Mouse (Mus musculus) liver, embryonic 15.5 days (tissue): ENCODE results near the gene Zfp787. TPM values are rescaled to one million over a fixed set of nuclear protein-coding genes. Genes with fewer than 3 reads are reported as not detected.
A peak's percentile ranks its signal among the peaks of the same experiment; 100 is the strongest.

Experiments
- ATAC-seq: fragments of 200-750 bp; cut with Nextera tagmentation; 2 replicates; pipeline ENCODE4 v1.8.0; 2017; ENCODE audit warnings: moderate number of reproducible peaks, mild to moderate bottlenecking, moderate library complexity; ENCODE audit not compliant: insufficient read depth
- H3K27ac ChIP-seq: fragments of 300-500 bp; sonication (generic); replicated peaks from 2 replicates; pipeline ENCODE4 v1.5.1; 2015; ENCODE audit warnings: mild to moderate bottlenecking, inconsistent platforms
- H3K27me3 ChIP-seq: fragments of 300-500 bp; sonication (generic); 2 replicates; pipeline ENCODE4 v1.6.1; 2015; ENCODE audit warnings: mild to moderate bottlenecking, inconsistent platforms
- H3K36me3 ChIP-seq: fragments of 300-500 bp; sonication (generic); replicated peaks from 2 replicates; pipeline ENCODE4 v1.6.1; 2015; ENCODE audit warnings: moderate library complexity, mild to moderate bottlenecking, inconsistent platforms
- H3K4me1 ChIP-seq: fragments of 300-500 bp; sonication (generic); replicated peaks from 2 replicates; pipeline ENCODE4 v1.6.1; 2015; ENCODE audit warnings: inconsistent platforms
- H3K4me2 ChIP-seq: fragments of 300-500 bp; sonication (generic); 2 replicates; pipeline ENCODE4 v1.6.1; 2015; ENCODE audit warnings: moderate library complexity, mild to moderate bottlenecking, inconsistent platforms
- H3K4me3 ChIP-seq: fragments of 300-500 bp; sonication (generic); replicated peaks from 2 replicates; pipeline ENCODE4 v1.5.1; 2015; ENCODE audit warnings: mild to moderate bottlenecking, inconsistent platforms
- H3K9ac ChIP-seq: fragments of 300-500 bp; sonication (generic); 2 replicates; pipeline ENCODE4 v1.6.1; 2015; ENCODE audit warnings: moderate library complexity, mild to moderate bottlenecking, inconsistent platforms
- H3K9me3 ChIP-seq: fragments of 300-500 bp; sonication (generic); replicated peaks from 2 replicates; pipeline ENCODE4 v1.6.1; 2016; ENCODE audit warnings: inconsistent platforms
- WGBS: fragments of 180-500 bp; shearing (Covaris S2); methylation state at CpG from one replicate; pipeline ENCODE4 v1.1.7; 2015; ENCODE audit warnings: mixed read lengths; ENCODE audit not compliant: insufficient replicate concordance; 5-methylcytosine and 5-hydroxymethylcytosine counted together
- polyA plus RNA-seq: library from polyadenylated mRNA; unstranded; fragments of >200 nt; fragmentation: Nextera tagmentation; extraction: Ambion mirVana; gene quantifications from 2 replicates; pipeline ENCODE4 v1.2.1, GENCODE M21; 2015

Gene Zfp787
- polyA plus RNA-seq, result 9.8 and 10.1 TPM in 2 replicates

GRCm38 (mm10) chr7:6155901-6156411, at the start of gene Zfp787:
Gene Zfp787, minus strand, starts transcription at chr7:6155997.
- peaks cover 61% of the 10 kb centered on the region for H3K4me1 ChIP-seq
- peak; percentile 87 for ATAC-seq
- H3K27ac ChIP-seq, result peak within 1 kb of the TSS; percentile 91
- under 1% methylated on average over 53 of the region's 54 CpGs for WGBS
- no peaks in the 10 kb centered on the region for H3K9me3 ChIP-seq
- H3K9ac ChIP-seq, result peak within 1 kb of the TSS; percentile 84
- H3K36me3 ChIP-seq, result no peaks in the 10 kb centered on the region
- no peaks in the 10 kb centered on the region for H3K27me3 ChIP-seq
- peak within 1 kb of the TSS; percentile 83 for H3K4me2 ChIP-seq
- peak within 1 kb of the TSS; percentile 86 for H3K4me3 ChIP-seq

- ATAC-seq, result no peak
- H3K4me1 ChIP-seq, result no peaks in the 10 kb centered on the region
- H3K27me3 ChIP-seq, result no peaks in the 10 kb centered on the region
- H3K4me3 ChIP-seq, result no peak overlapping the region
- H3K36me3 ChIP-seq, result no peaks in the 10 kb centered on the region
- H3K27ac ChIP-seq, result no peak overlapping the region
- no peak overlapping the region for H3K9ac ChIP-seq
- no peaks in the 10 kb centered on the region for H3K9me3 ChIP-seq
- H3K4me2 ChIP-seq, result no peak overlapping the region
- WGBS, result 49% methylated on average over 3 of the region's 3 CpGs
Observed at GRCm38 (mm10) chr7:6204200-6204599, 48.4 kb upstream of the Zfp787 start.

GRCm38 (mm10) chr7:6196790-6197189, 41.0 kb upstream of the Zfp787 start, which contains the start of gene Galp:
Gene Galp, plus strand, starts transcription at chr7:6197090.
- no peak for ATAC-seq

GRCm38 (mm10) chr7:6195777-6196176, 40.0 kb upstream of the Zfp787 start:
- no peak overlapping the region for H3K4me2 ChIP-seq
- no peaks in the 10 kb centered on the region for H3K27me3 ChIP-seq
- no peak overlapping the region for H3K9ac ChIP-seq
- no peaks in the 10 kb centered on the region for H3K9me3 ChIP-seq
- 39% methylated on average over 2 of the region's 2 CpGs for WGBS
- no peaks in the 10 kb centered on the region for H3K4me1 ChIP-seq
- no peaks in the 10 kb centered on the region for H3K36me3 ChIP-seq
- H3K27ac ChIP-seq, result no peak overlapping the region
- ATAC-seq, result no peak
- H3K4me3 ChIP-seq, result no peak overlapping the region

More at GRCm38 (mm10) chr7:6196790-6197189, 41.0 kb upstream of the Zfp787 start, which contains the start of gene Galp:
- H3K27me3 ChIP-seq, result no peaks in the 10 kb centered on the region
- H3K4me2 ChIP-seq, result no peak within 1 kb of the TSS
- H3K9ac ChIP-seq, result no peak within 1 kb of the TSS
- WGBS, result 38% methylated on average over 3 of the region's 3 CpGs
- no peaks in the 10 kb centered on the region for H3K4me1 ChIP-seq
- H3K27ac ChIP-seq, result no peak within 1 kb of the TSS
- no peaks in the 10 kb centered on the region for H3K36me3 ChIP-seq
- H3K4me3 ChIP-seq, result no peak within 1 kb of the TSS
- no peaks in the 10 kb centered on the region for H3K9me3 ChIP-seq

DNA sequence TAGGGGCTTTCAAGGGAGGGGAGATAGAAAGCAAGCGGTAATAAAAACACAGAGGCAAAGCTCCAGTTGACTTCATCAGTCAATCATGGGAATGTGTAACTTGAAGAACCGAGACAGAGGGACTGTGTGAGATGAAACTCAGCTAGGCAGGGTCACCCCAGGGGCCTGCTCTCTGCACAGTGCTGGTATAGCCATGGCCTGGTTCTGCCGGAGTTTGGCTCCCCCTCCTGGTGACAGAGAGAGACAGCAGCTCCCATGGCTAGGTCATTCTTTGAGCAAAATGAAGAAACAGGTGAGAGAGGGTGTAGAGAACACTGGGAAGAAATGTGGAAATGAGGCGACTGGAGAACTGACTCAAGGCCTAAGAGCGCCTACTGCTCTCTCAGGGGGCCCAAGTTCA, 38.3 kb upstream of the Zfp787 start:
- H3K27ac ChIP-seq, result no peak overlapping the region
- H3K9me3 ChIP-seq, result no peaks in the 10 kb centered on the region
- no peak overlapping the region for H3K4me3 ChIP-seq
- WGBS, result 17% methylated on average over 5 of the region's 5 CpGs
- ATAC-seq, result peak; percentile 52; the same call in 1 of the 2 replicates
- H3K9ac ChIP-seq, result no peak overlapping the region
- H3K4me1 ChIP-seq, result no peaks in the 10 kb centered on the region
- 0 out of 2 replicates have a peak, but pooled peaks cover 8% of the 10 kb centered on the region for H3K36me3 ChIP-seq
- H3K27me3 ChIP-seq, result no peaks in the 10 kb centered on the region
- no peak overlapping the region for H3K4me2 ChIP-seq

- H3K36me3 ChIP-seq, result peaks cover 11% of the 10 kb centered on the region; the same call in 1 of the 2 replicates
- WGBS, result 14% methylated on average over 3 of the region's 3 CpGs
- H3K4me2 ChIP-seq, result no peak overlapping the region
- H3K9me3 ChIP-seq, result no peaks in the 10 kb centered on the region
- no peak for ATAC-seq
- no peak overlapping the region for H3K9ac ChIP-seq
- no peak overlapping the region for H3K27ac ChIP-seq
- no peak overlapping the region for H3K4me3 ChIP-seq
- H3K27me3 ChIP-seq, result no peaks in the 10 kb centered on the region
- H3K4me1 ChIP-seq, result no peaks in the 10 kb centered on the region
Observed at GRCm38 (mm10) chr7:6191376-6191775, 35.6 kb upstream of the Zfp787 start.

- H3K9me3 ChIP-seq, result no peaks in the 10 kb centered on the region
- 0 out of 2 replicates have a peak, but pooled peaks have one; percentile 15 for ATAC-seq
- H3K4me1 ChIP-seq, result no peaks in the 10 kb centered on the region
- no peak overlapping the region for H3K27ac ChIP-seq
- H3K27me3 ChIP-seq, result no peaks in the 10 kb centered on the region
- no peak overlapping the region for H3K4me2 ChIP-seq
- peaks cover 18% of the 10 kb centered on the region; the same call in 1 of the 2 replicates for H3K36me3 ChIP-seq
- no peak overlapping the region for H3K4me3 ChIP-seq
- no peak overlapping the region for H3K9ac ChIP-seq
- 53% methylated on average over 45 of the region's 45 CpGs for WGBS
Observed at GRCm38 (mm10) chr7:6189542-6189941, 33.7 kb upstream of the Zfp787 start.

DNA sequence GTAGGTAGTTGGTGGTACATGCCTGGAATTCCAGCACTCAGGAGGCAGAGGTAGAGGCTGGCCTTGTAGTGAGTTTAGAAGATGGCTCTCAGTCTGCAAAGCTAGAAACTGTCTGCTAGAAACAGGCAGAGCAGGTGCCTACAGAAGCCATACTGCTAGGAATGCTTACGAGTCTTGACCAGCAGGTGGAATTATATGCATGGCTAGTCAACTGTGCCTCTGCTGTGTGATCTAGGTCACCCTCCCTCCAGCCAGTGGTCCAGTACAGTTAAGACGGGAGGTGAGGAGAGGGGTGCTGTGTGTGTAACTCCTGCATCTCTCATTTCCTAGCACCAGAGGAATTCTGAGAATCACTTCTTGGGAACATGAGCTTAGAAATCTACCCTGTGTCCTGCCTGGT, 31.0 kb upstream of the Zfp787 start:
- H3K27ac ChIP-seq, result no peak overlapping the region
- H3K4me1 ChIP-seq, result peaks cover 4% of the 10 kb centered on the region; the same call in 1 of the 2 replicates
- no peak overlapping the region for H3K4me2 ChIP-seq
- H3K36me3 ChIP-seq, result peaks cover 26% of the 10 kb centered on the region
- H3K9me3 ChIP-seq, result no peaks in the 10 kb centered on the region
- ATAC-seq, result no peak
- H3K27me3 ChIP-seq, result no peaks in the 10 kb centered on the region
- no peak overlapping the region for H3K4me3 ChIP-seq
- 68% methylated on average over 2 of the region's 2 CpGs for WGBS
- no peak overlapping the region for H3K9ac ChIP-seq

DNA sequence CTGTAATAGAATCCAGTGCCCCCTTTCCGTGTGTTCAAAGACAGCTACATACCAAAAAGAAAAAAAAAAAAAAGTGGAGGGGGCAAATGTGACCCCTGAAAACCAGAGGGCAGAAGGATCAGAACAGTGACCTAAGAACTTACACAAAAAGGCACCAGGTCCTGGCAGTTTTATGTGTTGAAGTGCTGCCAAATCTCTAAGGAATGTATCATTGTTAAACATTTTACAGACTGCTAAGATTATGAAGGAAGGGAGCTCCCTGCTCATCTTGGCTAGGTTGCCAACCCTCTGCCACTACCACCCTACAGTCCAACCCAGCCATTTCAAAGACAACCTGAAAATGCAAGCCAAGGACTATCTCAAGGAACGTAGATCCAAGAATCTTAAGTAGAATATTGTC, 30.4 kb upstream of the Zfp787 start:
- Histone ChIP-seq H3K4me1 (peaks cover 4% of the 10 kb centered on the region; the same call in 1 of the 2 replicates), H3K4me2 (no peak overlapping the region), H3K9me3 (no peaks in the 10 kb centered on the region), H3K4me3 (no peak overlapping the region), H3K27ac (no peak overlapping the region), H3K36me3 (peaks cover 26% of the 10 kb centered on the region), H3K9ac (no peak overlapping the region), H3K27me3 (no peaks in the 10 kb centered on the region)
- 55% methylated on average over 2 of the region's 2 CpGs for WGBS
- ATAC-seq, result no peak

DNA sequence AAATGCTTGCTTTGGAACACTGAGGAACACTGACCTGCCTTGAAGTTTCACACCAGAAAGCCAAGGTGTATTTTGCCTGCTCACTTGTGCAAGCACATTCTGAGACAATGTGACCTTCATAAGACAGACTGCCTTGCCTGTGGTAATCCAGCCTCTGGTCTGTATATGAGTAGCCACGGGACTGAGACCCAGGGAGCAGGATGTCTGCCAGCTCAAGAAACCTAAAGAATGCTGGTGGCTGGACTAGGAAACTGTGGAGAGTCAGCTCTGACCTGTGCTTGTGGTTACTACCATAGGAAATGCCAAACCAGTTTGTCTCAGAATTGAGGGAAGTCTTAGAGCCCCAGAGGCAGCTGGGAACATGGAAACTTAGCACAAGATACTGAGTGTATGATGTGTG, 29.6 kb upstream of the Zfp787 start:
- H3K27ac ChIP-seq, result no peak overlapping the region
- no peak overlapping the region for H3K4me2 ChIP-seq
- H3K4me1 ChIP-seq, result peaks cover 4% of the 10 kb centered on the region; the same call in 1 of the 2 replicates
- no peak for ATAC-seq
- H3K4me3 ChIP-seq, result no peak overlapping the region
- no peaks in the 10 kb centered on the region for H3K27me3 ChIP-seq
- peaks cover 26% of the 10 kb centered on the region for H3K36me3 ChIP-seq
- 59% methylated on average over 1 of the region's 1 CpGs for WGBS
- H3K9me3 ChIP-seq, result no peaks in the 10 kb centered on the region
- no peak overlapping the region for H3K9ac ChIP-seq

- no peak overlapping the region for H3K9ac ChIP-seq
- H3K4me2 ChIP-seq, result no peak overlapping the region
- H3K27me3 ChIP-seq, result no peaks in the 10 kb centered on the region
- H3K9me3 ChIP-seq, result no peaks in the 10 kb centered on the region
- H3K27ac ChIP-seq, result no peak overlapping the region
- 78% methylated on average over 8 of the region's 8 CpGs for WGBS
- ATAC-seq, result no peak
- H3K36me3 ChIP-seq, result peaks cover 22% of the 10 kb centered on the region
- H3K4me1 ChIP-seq, result peaks cover 4% of the 10 kb centered on the region; the same call in 1 of the 2 replicates
- H3K4me3 ChIP-seq, result no peak overlapping the region
Observed at GRCm38 (mm10) chr7:6184521-6184920, 28.7 kb upstream of the Zfp787 start.

- Histone ChIP-seq H3K4me2 (no peak overlapping the region), H3K4me3 (no peak overlapping the region), H3K9ac (no peak overlapping the region), H3K36me3 (peaks cover 19% of the 10 kb centered on the region), H3K27me3 (no peaks in the 10 kb centered on the region), H3K9me3 (no peaks in the 10 kb centered on the region), H3K4me1 (peaks cover 4% of the 10 kb centered on the region; the same call in 1 of the 2 replicates), H3K27ac (no peak overlapping the region)
- peak; percentile 8; the same call in 1 of the 2 replicates for ATAC-seq
- WGBS, result 81% methylated on average over 19 of the region's 19 CpGs
Observed at GRCm38 (mm10) chr7:6183802-6184201, 28.0 kb upstream of the Zfp787 start.
